Mouse (Mus musculus) intestine, embryonic 14.5 days (tissue): ENCODE measurements around the gene Prss57. TPM values are rescaled to one million over a fixed set of nuclear protein-coding genes. Genes with fewer than 3 reads are reported as not detected.

ENCODE experiments used
- ATAC-seq: fragments of 200-750 bp; cut with Nextera tagmentation; replicated peaks from 2 replicates; pipeline ENCODE4 v1.8.0; 2017; ENCODE audit warnings: low read depth, moderate number of reproducible peaks, moderate TSS enrichment, moderate library complexity; ENCODE audit not compliant: low FRiP score, low TSS enrichment
- DNase-seq: peaks from one replicate; pipeline ENCODE4 v3.0.0-alpha.2; 2018; ENCODE audit warnings: low spot score
- H3K27ac ChIP-seq: fragments of 300-500 bp; sonication (generic); 2 replicates; pipeline ENCODE4 v1.5.1; 2014; ENCODE audit warnings: low read depth, mild to moderate bottlenecking, control low read depth
- H3K27me3 ChIP-seq: fragments of 300-500 bp; sonication (generic); replicated peaks from 2 replicates; pipeline ENCODE4 v1.6.1; 2014; ENCODE audit warnings: low read length, control low read depth; ENCODE audit not compliant: control insufficient read depth, insufficient read depth
- H3K36me3 ChIP-seq: fragments of 300-500 bp; sonication (generic); 2 replicates; pipeline ENCODE4 v1.6.1; 2014; ENCODE audit warnings: low read length, control low read depth; ENCODE audit not compliant: control insufficient read depth, insufficient read depth
- H3K4me1 ChIP-seq: fragments of 300-500 bp; sonication (generic); replicated peaks from 2 replicates; pipeline ENCODE4 v1.6.1; 2014; ENCODE audit warnings: low read length, control low read depth, mixed read lengths; ENCODE audit not compliant: control insufficient read depth, insufficient read depth
- H3K4me2 ChIP-seq: fragments of 300-500 bp; sonication (generic); 2 replicates; pipeline ENCODE4 v1.6.1; 2014; ENCODE audit warnings: low read length
- H3K4me3 ChIP-seq: fragments of 300-500 bp; sonication (generic); 2 replicates; pipeline ENCODE4 v1.5.1; 2014; ENCODE audit warnings: low read depth, low read length, control low read depth, mixed read lengths
- H3K9ac ChIP-seq: fragments of 300-500 bp; sonication (generic); 2 replicates; pipeline ENCODE4 v1.6.1; 2014; ENCODE audit warnings: mild to moderate bottlenecking, low read length
- H3K9me3 ChIP-seq: fragments of 300-500 bp; sonication (generic); 2 replicates; pipeline ENCODE4 v1.6.1; 2016; ENCODE audit warnings: low read length, control low read depth; ENCODE audit not compliant: control insufficient read depth
- WGBS: fragments of 180-500 bp; shearing (Covaris S2); extraction: QIAGEN DNeasy Blood & Tissue Kit; methylation state at CpG from one replicate; pipeline ENCODE4 v1.1.7; 2014; 5-methylcytosine and 5-hydroxymethylcytosine counted together
- polyA plus RNA-seq: library from polyadenylated mRNA; unstranded; fragments of >200 nt; fragmentation: Nextera tagmentation; extraction: Ambion mirVana; gene quantifications from 2 replicates; pipeline ENCODE4 v1.2.1, GENCODE M21; 2014

The Prss57 gene
- polyA plus RNA-seq, 1 experiment from 2014 or later: 0.45 TPM

- 0 out of 2 replicates have a peak overlapping the region, but pooled peaks have one; percentile 21 for H3K4me3 ChIP-seq
- DNase-seq: peak; percentile 70
Observed at GRCm38 (mm10) chr10:79824413-79824812, 33.7 kb upstream of the Prss57 start.

GRCm38 (mm10) chr10:79823011-79823410 lies 32.2 kb upstream of the Prss57 start:
- Histone ChIP-seq H3K9ac (peak overlapping the region; percentile 37), H3K4me3 (peak overlapping the region; percentile 21), H3K27ac (peak overlapping the region; percentile 81), H3K27me3 (no peaks in the 10 kb centered on the region), H3K36me3 (peaks cover 11% of the 10 kb centered on the region), H3K4me2 (peak overlapping the region; percentile 42), H3K9me3 (no peaks in the 10 kb centered on the region), H3K4me1 (no peaks in the 10 kb centered on the region; the same call in 1 of the 2 replicates)
- WGBS: 61% methylated on average over 6 of the region's 6 CpGs
- ATAC-seq (peak; percentile 20), DNase-seq (peak; percentile 70)

More at GRCm38 (mm10) chr10:79824413-79824812, 33.7 kb upstream of the Prss57 start:
- H3K9ac ChIP-seq: no peak overlapping the region
- WGBS: 44% methylated on average over 6 of the region's 6 CpGs
- H3K27me3 ChIP-seq: no peaks in the 10 kb centered on the region
- H3K9me3 ChIP-seq: no peaks in the 10 kb centered on the region
- peaks cover 7% of the 10 kb centered on the region for H3K36me3 ChIP-seq
- peak; percentile 71; the same call in 1 of the 2 replicates for ATAC-seq
- H3K4me2 ChIP-seq: peak overlapping the region; percentile 42
- no peaks in the 10 kb centered on the region; the same call in 1 of the 2 replicates for H3K4me1 ChIP-seq
- peak overlapping the region; percentile 81 for H3K27ac ChIP-seq

- peak overlapping the region; percentile 21 for H3K4me3 ChIP-seq
- no peaks in the 10 kb centered on the region; the same call in 1 of the 2 replicates for H3K4me1 ChIP-seq
- H3K4me2 ChIP-seq: peak overlapping the region; percentile 42
- DNase-seq: peak; percentile 79
- H3K27ac ChIP-seq: peak overlapping the region; percentile 81
- H3K9ac ChIP-seq: peak overlapping the region; percentile 37
- peak; percentile 66 for ATAC-seq
- 23% methylated on average over 17 of the region's 17 CpGs for WGBS
- H3K27me3 ChIP-seq: no peaks in the 10 kb centered on the region
- peaks cover 11% of the 10 kb centered on the region for H3K36me3 ChIP-seq
- no peaks in the 10 kb centered on the region for H3K9me3 ChIP-seq
Observed at GRCm38 (mm10) chr10:79822372-79822771, 31.6 kb upstream of the Prss57 start.

- Histone ChIP-seq H3K9ac (peak overlapping the region; percentile 37), H3K9me3 (no peaks in the 10 kb centered on the region), H3K27ac (peak overlapping the region; percentile 81), H3K4me2 (peak overlapping the region; percentile 42), H3K27me3 (no peaks in the 10 kb centered on the region), H3K36me3 (peaks cover 12% of the 10 kb centered on the region), H3K4me3 (peak overlapping the region; percentile 21; the same call in 1 of the 2 replicates), H3K4me1 (no peaks in the 10 kb centered on the region; the same call in 1 of the 2 replicates)
- WGBS: 89% methylated on average over 12 of the region's 12 CpGs
- ATAC-seq: no peak
- DNase-seq: no peak
Observed at GRCm38 (mm10) chr10:79821731-79822130, 31.0 kb upstream of the Prss57 start.

- ATAC-seq: no peak
- H3K36me3 ChIP-seq: peaks cover 21% of the 10 kb centered on the region
- no peak for DNase-seq
- H3K4me3 ChIP-seq: peak within 1 kb of the TSS; percentile 21; the same call in 1 of the 2 replicates
- no peaks in the 10 kb centered on the region for H3K9me3 ChIP-seq
- H3K4me1 ChIP-seq: no peaks in the 10 kb centered on the region; the same call in 1 of the 2 replicates
- H3K27me3 ChIP-seq: no peaks in the 10 kb centered on the region
- H3K9ac ChIP-seq: no peak within 1 kb of the TSS
- H3K27ac ChIP-seq: peak within 1 kb of the TSS; percentile 81
- 57% methylated on average over 11 of the region's 11 CpGs for WGBS
- H3K4me2 ChIP-seq: peak within 1 kb of the TSS; percentile 42
Observed at GRCm38 (mm10) chr10:79820782-79821181, 30.0 kb upstream of the Prss57 start, which contains the start of gene Misp. TSS of gene Misp (plus strand) at chr10:79820989.

- WGBS: 69% methylated on average over 8 of the region's 8 CpGs
- Histone ChIP-seq H3K9ac (no peak overlapping the region), H3K27ac (0 out of 2 replicates have a peak overlapping the region, but pooled peaks have one; percentile 7), H3K36me3 (peaks cover 22% of the 10 kb centered on the region), H3K27me3 (no peaks in the 10 kb centered on the region), H3K9me3 (no peaks in the 10 kb centered on the region), H3K4me1 (no peaks in the 10 kb centered on the region; the same call in 1 of the 2 replicates), H3K4me2 (no peak overlapping the region), H3K4me3 (no peak overlapping the region)
- DNase-seq (no peak), ATAC-seq (no peak)
Observed at GRCm38 (mm10) chr10:79820277-79820676, 29.5 kb upstream of the Prss57 start.

- H3K4me2 ChIP-seq: no peak overlapping the region
- 90% methylated on average over 17 of the region's 17 CpGs for WGBS
- H3K9me3 ChIP-seq: no peaks in the 10 kb centered on the region
- no peaks in the 10 kb centered on the region; the same call in 1 of the 2 replicates for H3K4me1 ChIP-seq
- no peak overlapping the region for H3K27ac ChIP-seq
- no peak overlapping the region for H3K4me3 ChIP-seq
- H3K36me3 ChIP-seq: peaks cover 25% of the 10 kb centered on the region
- no peak; the same call in 1 of the 2 replicates for ATAC-seq
- H3K27me3 ChIP-seq: no peaks in the 10 kb centered on the region
- no peak overlapping the region for H3K9ac ChIP-seq
- no peak for DNase-seq
Observed at GRCm38 (mm10) chr10:79819606-79820005, 28.8 kb upstream of the Prss57 start.

- Histone ChIP-seq H3K27ac (no peak overlapping the region), H3K4me2 (no peak overlapping the region), H3K36me3 (peaks cover 29% of the 10 kb centered on the region), H3K4me3 (no peak overlapping the region), H3K9me3 (no peaks in the 10 kb centered on the region), H3K27me3 (no peaks in the 10 kb centered on the region), H3K9ac (no peak overlapping the region), H3K4me1 (no peaks in the 10 kb centered on the region; the same call in 1 of the 2 replicates)
- DNase-seq (no peak), ATAC-seq (no peak)
- 57% methylated on average over 4 of the region's 4 CpGs for WGBS
Observed at GRCm38 (mm10) chr10:79818225-79818624, 27.5 kb upstream of the Prss57 start.

GRCm38 (mm10) chr10:79817111-79817510 lies 26.4 kb upstream of the Prss57 start:
- Histone ChIP-seq H3K4me1 (no peaks in the 10 kb centered on the region), H3K27ac (no peak overlapping the region), H3K4me2 (no peak overlapping the region), H3K9me3 (no peaks in the 10 kb centered on the region), H3K36me3 (peaks cover 29% of the 10 kb centered on the region), H3K4me3 (no peak overlapping the region), H3K9ac (no peak overlapping the region), H3K27me3 (no peaks in the 10 kb centered on the region)
- WGBS: 67% methylated on average over 2 of the region's 2 CpGs
- no peak for ATAC-seq
- DNase-seq: no peak
